Mouse (Mus musculus) liver, postnatal 0 days (tissue): ENCODE results near the gene Bbof1. TPM values are rescaled to one million over a fixed set of nuclear protein-coding genes. Genes with fewer than 3 reads are reported as not detected.
A peak's percentile ranks its signal among the peaks of the same experiment; 100 is the strongest.

Experiments
- ATAC-seq: fragments of 200-750 bp; cut with Nextera tagmentation; 2 replicates; pipeline ENCODE4 v1.8.0; 2017; ENCODE audit warnings: mild to moderate bottlenecking, moderate library complexity
- DNase-seq: peaks from one replicate; pipeline ENCODE4 v3.0.0-alpha.2; 2016
- H3K27ac ChIP-seq: fragments of 300-500 bp; sonication (generic); 2 replicates; pipeline ENCODE4 v1.5.1; 2014; ENCODE audit warnings: antibody characterized with exemption, moderate library complexity, mild to moderate bottlenecking, low read depth
- H3K27me3 ChIP-seq: fragments of 300-500 bp; sonication (generic); 2 replicates; pipeline ENCODE4 v1.6.1; 2014; ENCODE audit warnings: low read length, control low read depth, mixed read lengths; ENCODE audit not compliant: insufficient read depth
- H3K36me3 ChIP-seq: fragments of 300-500 bp; sonication (generic); replicated peaks from 2 replicates; pipeline ENCODE4 v1.6.1; 2014; ENCODE audit warnings: mild to moderate bottlenecking, control low read depth, low read length, moderate library complexity, mixed read lengths; ENCODE audit not compliant: insufficient read depth
- H3K4me1 ChIP-seq: fragments of 300-500 bp; sonication (generic); 2 replicates; pipeline ENCODE4 v1.6.1; 2014; ENCODE audit warnings: antibody characterized with exemption, mild to moderate bottlenecking, control low read depth; ENCODE audit not compliant: insufficient read depth
- H3K4me2 ChIP-seq: fragments of 300-500 bp; sonication (generic); 2 replicates; pipeline ENCODE4 v1.6.1; 2014; ENCODE audit warnings: low read depth, mild to moderate bottlenecking, low read length, moderate library complexity, mixed read lengths
- H3K4me3 ChIP-seq: fragments of 300-500 bp; sonication (generic); 2 replicates; pipeline ENCODE4 v1.5.1; 2014; ENCODE audit warnings: low read depth, low read length
- H3K9ac ChIP-seq: fragments of 300-500 bp; sonication (generic); replicated peaks from 2 replicates; pipeline ENCODE4 v1.6.1; 2014; ENCODE audit warnings: mild to moderate bottlenecking, moderate library complexity
- H3K9me3 ChIP-seq: fragments of 300-500 bp; sonication (generic); 2 replicates; pipeline ENCODE4 v1.6.1; 2016; ENCODE audit warnings: mild to moderate bottlenecking, control low read depth, low read length, mixed read lengths
- CTCF ChIP-seq: sonication (generic); IDR thresholded peaks from 2 replicates; pipeline ENCODE4 v1.5.1; 2016; ENCODE audit warnings: antibody characterized with exemption, low read depth
- EP300 ChIP-seq: IDR thresholded peaks from 2 replicates; pipeline ENCODE4 v1.6.1; 2016; ENCODE audit warnings: antibody characterized with exemption, low read depth, mild to moderate bottlenecking
- WGBS: fragments of 180-500 bp; shearing (Covaris S2); extraction: QIAGEN DNeasy Blood & Tissue Kit; methylation state at CpG from one replicate; pipeline ENCODE4 v1.1.7; 2014; ENCODE audit not compliant: insufficient replicate concordance; 5-methylcytosine and 5-hydroxymethylcytosine counted together
- polyA plus RNA-seq: library from polyadenylated mRNA; unstranded; fragments of >200 nt; fragmentation: Nextera tagmentation; extraction: Ambion mirVana; gene quantifications from 2 replicates; pipeline ENCODE4 v1.2.1, GENCODE M21; 2015

Bbof1 gene
- polyA plus RNA-seq, 1 experiment from 2014 or later: 0.34 TPM

- Histone ChIP-seq H3K4me1 (peaks cover 31% of the 10 kb centered on the region), H3K36me3 (peaks cover 6% of the 10 kb centered on the region; the same call in 1 of the 2 replicates), H3K9me3 (no peaks in the 10 kb centered on the region), H3K27ac (peak overlapping the region; percentile 61), H3K4me3 (no peak overlapping the region), H3K9ac (no peak overlapping the region), H3K4me2 (peak overlapping the region; percentile 36), H3K27me3 (no peaks in the 10 kb centered on the region)
- 35% methylated on average over 14 of the region's 14 CpGs for WGBS
- DNase-seq (peak; percentile 55), ATAC-seq (peak; percentile 46)
- no peak for TF ChIP-seq CTCF
- peak; percentile 34; the same call in 1 of the 2 replicates for TF ChIP-seq EP300
Observed at GRCm38 (mm10) chr12:84388774-84389400, 20.0 kb upstream of the Bbof1 start.

- TF ChIP-seq CTCF: no peak
- no peak for TF ChIP-seq EP300
Observed at GRCm38 (mm10) chr12:84390336-84390735, 18.5 kb upstream of the Bbof1 start.

GRCm38 (mm10) chr12:84392681-84393080 lies 16.2 kb upstream of the Bbof1 start:
- no peak overlapping the region for H3K4me3 ChIP-seq
- H3K4me1 ChIP-seq: peaks cover 19% of the 10 kb centered on the region
- no peak for DNase-seq
- H3K9ac ChIP-seq: no peak overlapping the region
- WGBS: 93% methylated on average over 4 of the region's 4 CpGs
- TF ChIP-seq CTCF (no peak), EP300 (no peak)
- H3K36me3 ChIP-seq: peaks cover 10% of the 10 kb centered on the region; the same call in 1 of the 2 replicates
- ATAC-seq: no peak
- no peak overlapping the region for H3K27ac ChIP-seq
- no peak overlapping the region for H3K4me2 ChIP-seq
- no peaks in the 10 kb centered on the region for H3K27me3 ChIP-seq
- H3K9me3 ChIP-seq: no peaks in the 10 kb centered on the region

More at GRCm38 (mm10) chr12:84390336-84390735, 18.5 kb upstream of the Bbof1 start:
- Histone ChIP-seq H3K4me2 (no peak overlapping the region), H3K9me3 (no peaks in the 10 kb centered on the region), H3K27ac (no peak overlapping the region), H3K4me3 (no peak overlapping the region), H3K4me1 (peaks cover 23% of the 10 kb centered on the region), H3K9ac (no peak overlapping the region), H3K27me3 (no peaks in the 10 kb centered on the region), H3K36me3 (peaks cover 6% of the 10 kb centered on the region)
- 79% methylated on average over 6 of the region's 6 CpGs for WGBS
- ATAC-seq: no peak
- DNase-seq: no peak

- no peak for ATAC-seq
- TF ChIP-seq CTCF: no peak
- TF ChIP-seq EP300: no peak
Observed at GRCm38 (mm10) chr12:84393847-84394246, 15.0 kb upstream of the Bbof1 start.

GRCm38 (mm10) chr12:84396947-84397679 lies 11.8 kb upstream of the Bbof1 start:
- no peak for TF ChIP-seq EP300
- no peak for TF ChIP-seq CTCF
- H3K27me3 ChIP-seq: no peaks in the 10 kb centered on the region
- H3K4me2 ChIP-seq: no peak overlapping the region
- H3K27ac ChIP-seq: peak overlapping the region; percentile 57
- DNase-seq: no peak
- peaks cover 10% of the 10 kb centered on the region; the same call in 1 of the 2 replicates for H3K4me1 ChIP-seq
- no peak overlapping the region for H3K9ac ChIP-seq
- H3K9me3 ChIP-seq: no peaks in the 10 kb centered on the region
- no peak overlapping the region for H3K4me3 ChIP-seq
- peak; percentile 74 for ATAC-seq
- H3K36me3 ChIP-seq: peaks cover 8% of the 10 kb centered on the region; the same call in 1 of the 2 replicates
- WGBS: 76% methylated on average over 14 of the region's 14 CpGs

More at GRCm38 (mm10) chr12:84393847-84394246, 15.0 kb upstream of the Bbof1 start:
- Histone ChIP-seq H3K4me2 (no peak overlapping the region), H3K27ac (no peak overlapping the region), H3K27me3 (no peaks in the 10 kb centered on the region), H3K9ac (no peak overlapping the region), H3K4me1 (peaks cover 10% of the 10 kb centered on the region), H3K9me3 (no peaks in the 10 kb centered on the region), H3K36me3 (peaks cover 10% of the 10 kb centered on the region; the same call in 1 of the 2 replicates), H3K4me3 (no peak overlapping the region)
- WGBS: 82% methylated on average over 5 of the region's 5 CpGs
- DNase-seq: no peak

GRCm38 (mm10) chr12:84397685-84398084 lies 11.2 kb upstream of the Bbof1 start:
- Histone ChIP-seq H3K4me1 (peaks cover 10% of the 10 kb centered on the region; the same call in 1 of the 2 replicates), H3K4me2 (no peak overlapping the region), H3K4me3 (no peak overlapping the region), H3K27ac (no peak overlapping the region), H3K27me3 (no peaks in the 10 kb centered on the region), H3K9me3 (no peaks in the 10 kb centered on the region), H3K36me3 (peaks cover 8% of the 10 kb centered on the region; the same call in 1 of the 2 replicates), H3K9ac (no peak overlapping the region)
- DNase-seq (no peak), ATAC-seq (no peak)
- TF ChIP-seq EP300 (no peak), CTCF (no peak)
